Mouse (Mus musculus) small intestine, adult 10 weeks (tissue): ENCODE results near the gene Kprp. TPM values are rescaled to one million over a fixed set of nuclear protein-coding genes. Genes with fewer than 3 reads are reported as not detected.

Source experiments
- polyA plus RNA-seq: library from polyadenylated mRNA; stranded (reverse); fragments of 350-450 nt; fragmentation: Illumina TruSeq; extraction: RNeasy Lipid Tissue Mini Kit (QIAGEN cat#74804); gene quantifications from one replicate; pipeline ENCODE4 v1.2.3, GENCODE M21; 2014; ENCODE audit warnings: low replicate concordance

Gene Kprp
- not detected for polyA plus RNA-seq

DNA sequence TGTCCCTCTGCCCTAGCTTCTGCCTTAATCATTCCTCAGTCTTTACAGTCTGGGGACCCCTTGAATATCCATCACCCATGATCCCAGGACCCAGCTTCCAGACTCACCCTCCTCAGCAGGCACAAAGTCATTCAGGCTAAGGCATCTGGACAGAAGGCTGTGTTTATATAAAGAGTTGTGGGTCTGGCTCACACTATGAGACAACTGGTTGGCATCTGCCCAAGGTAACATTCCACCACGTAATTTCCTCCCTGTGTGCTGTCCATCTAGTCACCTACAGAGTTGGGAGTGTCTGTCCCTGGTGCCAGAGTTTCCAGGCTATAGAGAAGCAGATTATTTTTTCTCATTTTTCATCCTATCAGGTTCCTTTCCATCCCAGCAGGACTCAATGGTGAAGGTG lies at the start of gene Kprp:
Kprp (minus strand) TSS at position 140 of the 400 bp plus-strand sequence.

DNA sequence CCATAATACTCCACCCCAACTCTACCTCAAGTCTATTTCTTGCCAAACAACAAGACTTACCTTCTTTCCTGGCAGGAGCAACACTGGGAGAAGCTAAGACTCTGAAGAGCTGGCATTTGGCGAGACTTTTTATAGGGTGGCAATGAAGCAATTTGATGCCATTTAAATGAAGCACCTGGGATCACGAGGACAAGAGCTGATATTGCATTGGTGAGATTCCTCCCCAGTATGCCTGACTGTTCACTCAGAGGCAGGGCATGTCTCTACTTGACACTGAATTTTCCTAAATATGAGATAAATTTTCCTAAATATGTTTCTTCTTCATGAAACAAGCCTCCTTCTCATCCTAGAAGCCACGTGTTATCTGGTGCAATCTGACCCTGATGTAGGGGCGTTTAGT lies 43.1 kb upstream of the Kprp start, which contains the start of gene 2310050C09Rik:
2310050C09Rik (minus strand) TSS at position 101 of the 400 bp plus-strand sequence.

DNA sequence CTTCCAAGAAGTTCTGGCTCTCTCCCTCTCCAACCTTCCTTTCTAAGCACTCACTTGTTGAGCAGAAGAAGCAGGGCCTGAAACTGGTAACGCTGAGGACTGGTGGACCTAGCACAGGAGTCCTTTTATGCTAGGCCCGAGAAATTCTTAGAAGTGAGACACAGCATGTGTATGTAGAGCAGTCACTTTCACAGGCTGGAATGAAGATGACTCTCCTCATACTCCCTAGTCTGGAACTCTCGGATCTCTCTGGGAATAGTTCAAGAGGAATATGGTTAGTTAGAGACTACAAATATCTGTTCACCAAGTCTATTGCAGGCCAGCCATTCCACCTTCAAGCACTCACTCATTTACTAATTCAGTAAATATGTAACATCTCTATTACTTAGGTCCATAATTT lies 24.1 kb upstream of the Kprp start, which contains the start of gene Lce1l:
Lce1l (minus strand) TSS at position 101 of the 400 bp plus-strand sequence.

DNA sequence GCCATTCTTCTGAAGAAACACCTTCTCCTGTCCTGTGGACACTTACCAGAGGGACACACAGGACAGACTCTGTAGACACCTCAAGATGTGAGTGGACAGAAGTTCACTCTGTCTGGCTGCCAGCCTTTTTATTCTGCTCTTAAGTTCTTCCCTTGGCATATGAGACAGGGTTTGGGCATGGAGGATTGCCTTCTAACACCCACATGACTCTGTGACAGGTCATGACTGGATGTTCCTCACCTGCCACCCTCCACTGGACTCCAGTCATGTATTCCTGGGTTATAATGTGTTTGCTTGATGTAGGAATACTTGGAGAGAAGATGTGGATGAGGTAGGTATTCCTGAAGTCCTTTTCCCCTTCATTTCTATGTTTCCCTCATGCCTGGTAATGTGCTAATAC lies 19.3 kb downstream of the Kprp start, which contains the start of gene Lce1k:
Lce1k (minus strand) TSS at position 101 of the 400 bp plus-strand sequence.

DNA sequence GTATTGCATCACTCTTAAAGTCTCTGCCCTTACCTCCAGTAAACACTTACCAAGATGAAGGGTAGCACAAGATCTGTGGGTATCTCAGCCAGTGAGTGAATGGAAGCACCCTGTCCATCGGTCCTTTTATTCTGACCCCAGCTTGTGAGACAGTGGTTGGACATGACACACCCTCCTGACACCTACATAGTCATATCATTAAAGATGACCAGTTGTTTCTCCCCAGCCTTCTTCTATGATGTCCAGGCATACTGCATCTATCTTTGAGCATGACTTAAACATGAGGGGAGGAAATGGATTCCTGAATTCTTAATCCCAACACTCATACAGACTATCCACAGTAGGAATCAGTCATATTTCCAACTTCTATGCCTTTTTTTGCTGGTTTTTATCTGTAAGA lies 36.6 kb downstream of the Kprp start, which contains the start of gene Lce1j:
Lce1j (minus strand) TSS at position 101 of the 400 bp plus-strand sequence.

DNA sequence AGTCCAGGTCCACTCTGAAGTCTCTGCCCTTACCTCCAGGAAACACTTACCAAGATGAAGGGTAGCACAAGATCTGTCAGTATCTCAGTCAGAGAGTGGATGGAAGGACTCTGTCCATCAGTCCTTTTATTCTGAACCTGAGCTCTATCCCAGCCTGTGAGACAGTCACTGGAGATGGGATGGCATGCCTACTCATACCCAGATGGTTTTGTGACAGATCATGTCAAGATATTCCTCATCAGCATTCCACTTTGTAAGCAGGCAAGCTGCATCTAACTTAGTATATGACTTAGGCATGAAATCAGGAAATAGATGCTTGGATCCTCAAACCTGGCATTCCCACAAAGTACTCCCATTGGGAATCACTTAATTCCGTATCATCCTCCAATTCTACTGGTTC lies 48.2 kb downstream of the Kprp start, which contains the start of gene Lce1i:
Lce1i (minus strand) TSS at position 101 of the 400 bp plus-strand sequence.

Other genes with a start within 250 kb of the Kprp start
- 0.93 TPM for gene Smcp, start 238.2 kb downstream of the Kprp start, polyA plus RNA-seq
- not detected for gene 2210017I01Rik, start 219.8 kb downstream of the Kprp start, polyA plus RNA-seq
- gene Lce6a, start 205.6 kb downstream of the Kprp start, polyA plus RNA-seq: not detected
- not detected for gene Lce1a1, start 178.9 kb downstream of the Kprp start, polyA plus RNA-seq
- not detected for gene Lce1b, start 170.3 kb downstream of the Kprp start, polyA plus RNA-seq
- gene Lce1a2, start 156.9 kb downstream of the Kprp start, polyA plus RNA-seq: not detected
- not detected for gene Lce1c, start 148.0 kb downstream of the Kprp start, polyA plus RNA-seq
- not detected for gene Lce1d, start 140.0 kb downstream of the Kprp start, polyA plus RNA-seq
- gene Lce1e, start 118.2 kb downstream of the Kprp start, polyA plus RNA-seq: not detected
- not detected for gene Lce1f, start 106.9 kb downstream of the Kprp start, polyA plus RNA-seq
- gene Gm38119, start 88.2 kb downstream of the Kprp start, polyA plus RNA-seq: not detected
- gene Lce1g, start 74.9 kb downstream of the Kprp start, polyA plus RNA-seq: not detected
- not detected for gene Lce1h, start 62.2 kb downstream of the Kprp start, polyA plus RNA-seq
- not detected for gene Lce1i, start 48.3 kb downstream of the Kprp start, polyA plus RNA-seq
- gene Lce1j, start 36.7 kb downstream of the Kprp start, polyA plus RNA-seq: not detected
- not detected for gene Lce1k, start 19.4 kb downstream of the Kprp start, polyA plus RNA-seq
- gene Lce1l, start 24.0 kb upstream of the Kprp start, polyA plus RNA-seq: not detected
- not detected for gene 2310050C09Rik, start 43.0 kb upstream of the Kprp start, polyA plus RNA-seq
- gene Lce3a, start 99.0 kb upstream of the Kprp start, polyA plus RNA-seq: not detected
- not detected for gene Lce3b, start 105.7 kb upstream of the Kprp start, polyA plus RNA-seq
- gene Lce3c, start 117.2 kb upstream of the Kprp start, polyA plus RNA-seq: not detected
- not detected for gene Lce3d, start 130.1 kb upstream of the Kprp start, polyA plus RNA-seq
- not detected for gene Lce3e, start 139.8 kb upstream of the Kprp start, polyA plus RNA-seq
- not detected for gene Lce3f, start 165.0 kb upstream of the Kprp start, polyA plus RNA-seq
- gene Crct1, start 188.4 kb upstream of the Kprp start, polyA plus RNA-seq: not detected
- not detected for gene Lce1m, start 191.8 kb upstream of the Kprp start, polyA plus RNA-seq
- gene Gm4858, start 241.6 kb upstream of the Kprp start, polyA plus RNA-seq: not detected